Mouse (Mus musculus): ENCODE results near the gene Fam178b. TPM values are rescaled to one million over a fixed set of nuclear protein-coding genes. Genes with fewer than 3 reads are reported as not detected.
A peak's percentile ranks its signal among the peaks of the same experiment; 100 is the strongest.

Gene Fam178b
- polyA plus RNA-seq, 1 experiment from 2014 or later = 1.2 TPM

DNA sequence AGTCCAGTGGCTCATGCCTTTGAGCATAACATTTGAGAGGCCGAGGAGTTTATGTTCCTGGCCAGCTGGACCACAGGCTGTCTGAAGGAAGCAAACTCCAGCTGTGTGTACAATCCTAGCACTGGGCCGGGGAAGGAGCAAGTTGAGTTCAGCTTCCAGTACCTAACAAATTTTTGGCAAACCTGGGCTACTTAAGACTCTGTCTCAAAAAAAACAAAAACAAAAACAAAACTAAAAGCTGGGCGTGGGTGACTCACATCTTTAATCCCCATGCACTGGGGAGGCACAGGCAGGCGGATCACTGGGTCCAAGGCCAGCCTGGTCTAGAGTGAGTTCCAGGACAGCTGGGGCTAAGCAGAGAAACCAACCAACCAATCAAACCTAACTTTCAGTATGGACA, 114.2 kb downstream of the Fam178b start:
- Histone ChIP-seq H3K9ac (no peak overlapping the region), H3K27ac (no peak overlapping the region), H3K27me3 (no peaks in the 10 kb centered on the region), H3K9me3 (no peaks in the 10 kb centered on the region), H3K4me1 (peaks cover 51% of the 10 kb centered on the region), H3K4me2 (no peak overlapping the region), H3K36me3 (no peaks in the 10 kb centered on the region), H3K4me3 (no peak overlapping the region)
- whole genome bisulfite sequencing = 62% methylated on average over 4 of the region's 4 CpGs
- ATAC-seq (ENCODE audit: insufficient number of reproducible peaks, low FRiP score, low TSS enrichment, low read depth) = no peak

DNA sequence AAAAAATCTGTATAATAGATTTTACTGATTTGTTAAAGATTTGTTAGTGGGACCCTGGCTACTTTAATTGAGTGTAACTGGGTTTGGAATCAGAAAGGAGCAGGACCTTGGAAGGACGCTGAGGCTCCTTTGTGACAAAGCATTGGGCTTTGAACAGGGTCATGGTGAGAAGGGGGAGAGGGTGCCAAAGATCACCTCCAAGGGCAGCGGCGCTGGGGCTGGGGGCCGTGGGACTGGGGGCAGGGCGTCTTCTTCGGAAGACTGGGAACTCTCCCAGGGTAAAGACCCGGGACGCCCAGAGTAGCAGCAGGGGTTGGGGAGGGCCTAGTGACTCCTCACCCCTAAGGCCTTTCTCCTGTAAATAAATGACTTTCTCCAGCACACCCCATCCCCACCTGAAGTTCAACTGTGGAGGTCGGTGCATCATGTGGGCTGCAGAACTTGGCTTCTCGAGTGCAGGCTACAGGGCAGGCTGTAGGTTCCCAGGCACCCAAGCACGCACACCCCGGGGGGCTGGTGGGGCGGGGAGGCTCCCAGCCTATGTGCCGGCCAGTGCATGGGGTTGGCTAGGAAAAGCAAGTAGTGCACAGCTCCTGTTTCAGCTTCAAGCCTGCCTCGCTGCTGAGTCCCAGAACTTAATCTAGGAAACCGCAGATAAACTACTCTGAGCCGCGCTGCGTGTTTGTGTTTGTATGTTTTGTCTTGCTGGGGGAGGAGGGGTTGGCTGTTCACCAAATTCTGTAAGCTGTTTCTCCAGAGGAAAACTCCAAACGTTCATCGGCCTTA, 115.0 kb downstream of the Fam178b start:
- Histone ChIP-seq H3K36me3 (no peaks in the 10 kb centered on the region), H3K4me2 (no peak overlapping the region), H3K4me3 (no peak overlapping the region), H3K27me3 (no peaks in the 10 kb centered on the region), H3K27ac (no peak overlapping the region), H3K4me1 (peaks cover 49% of the 10 kb centered on the region), H3K9ac (no peak overlapping the region), H3K9me3 (no peaks in the 10 kb centered on the region)
- ATAC-seq (ENCODE audit: insufficient number of reproducible peaks, low FRiP score, low TSS enrichment, low read depth) = no peak
- 50% methylated on average over 21 of the region's 21 CpGs for WGBS

DNA sequence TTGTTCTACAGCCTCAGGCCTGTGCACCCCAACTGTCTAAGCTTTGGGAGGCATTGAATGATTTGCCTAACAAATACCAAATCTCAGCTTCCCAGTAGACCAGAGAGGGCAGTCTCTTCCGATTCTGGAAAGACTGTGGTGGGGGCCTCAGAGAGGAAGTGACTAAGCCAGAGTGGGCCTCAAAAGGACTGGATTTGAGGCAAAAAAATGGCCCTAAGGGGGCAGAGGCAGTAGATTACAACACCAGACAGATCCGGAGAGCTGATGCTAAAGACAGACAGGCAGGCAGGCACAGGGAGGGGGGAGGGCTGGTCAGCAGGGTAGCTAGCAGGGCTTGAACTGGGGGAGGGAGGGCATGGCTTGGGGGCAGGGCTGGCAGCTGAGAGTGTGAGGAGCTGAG, 116.6 kb downstream of the Fam178b start:
- WGBS = 10% methylated on average over 2 of the region's 2 CpGs
- ATAC-seq (ENCODE audit: insufficient number of reproducible peaks, low FRiP score, low TSS enrichment, low read depth) = no peak
- H3K36me3 ChIP-seq = no peaks in the 10 kb centered on the region
- H3K27me3 ChIP-seq = no peaks in the 10 kb centered on the region
- H3K27ac ChIP-seq = no peak overlapping the region
- H3K4me2 ChIP-seq = no peak overlapping the region
- H3K4me3 ChIP-seq = no peak overlapping the region
- H3K4me1 ChIP-seq = peaks cover 47% of the 10 kb centered on the region
- no peak overlapping the region for H3K9ac ChIP-seq
- no peaks in the 10 kb centered on the region for H3K9me3 ChIP-seq

DNA sequence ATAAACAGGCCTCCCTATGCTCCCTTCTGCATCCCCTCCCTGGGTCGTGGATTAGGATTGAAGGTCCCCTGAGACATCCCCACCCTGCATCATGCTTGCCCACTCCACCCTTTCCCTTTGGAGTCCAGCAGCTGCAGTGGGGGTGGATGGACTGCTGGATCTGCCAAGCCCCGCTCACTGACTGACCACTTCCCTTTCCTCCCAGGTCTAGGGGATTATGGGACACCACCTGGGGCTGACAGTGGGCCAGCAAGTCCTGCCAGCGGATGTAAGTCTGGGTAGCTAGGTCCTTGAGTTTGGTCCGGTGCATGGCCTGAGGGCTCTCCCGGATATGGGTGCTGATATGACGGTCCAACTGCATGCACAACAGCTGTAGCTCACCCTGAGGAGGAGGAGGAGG, 118.9 kb downstream of the Fam178b start:
- 68% methylated on average over 6 of the region's 6 CpGs for WGBS
- Histone ChIP-seq H3K9me3 (no peaks in the 10 kb centered on the region), H3K4me1 (peaks cover 45% of the 10 kb centered on the region), H3K4me3 (no peak overlapping the region), H3K27ac (no peak overlapping the region), H3K4me2 (no peak overlapping the region), H3K27me3 (no peaks in the 10 kb centered on the region), H3K36me3 (no peaks in the 10 kb centered on the region), H3K9ac (no peak overlapping the region)
- ATAC-seq (ENCODE audit: insufficient number of reproducible peaks, low FRiP score, low TSS enrichment, low read depth) = no peak

DNA sequence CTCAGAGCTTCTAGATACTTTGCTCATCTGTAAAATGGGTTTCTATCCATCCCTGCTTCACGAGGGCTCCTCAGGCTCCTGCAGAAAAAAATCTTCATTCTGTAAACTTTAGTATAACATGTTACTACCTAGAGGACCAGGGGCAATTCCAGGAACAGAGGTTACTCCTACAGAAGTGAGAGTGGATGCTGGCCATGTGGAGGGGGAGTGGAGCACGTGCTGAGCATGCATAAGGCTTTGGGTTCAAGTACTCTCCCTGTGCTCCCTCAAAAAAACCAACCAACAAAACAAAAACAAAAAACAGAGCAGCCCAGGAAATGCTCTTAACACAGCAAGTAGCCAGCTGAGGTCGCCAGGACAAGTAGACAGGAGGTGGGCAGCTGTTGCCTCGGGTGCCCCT, 119.4 kb downstream of the Fam178b start:
- no peak for ATAC-seq (ENCODE audit: insufficient number of reproducible peaks, low FRiP score, low TSS enrichment, low read depth)
- H3K9ac ChIP-seq = no peak overlapping the region
- H3K9me3 ChIP-seq = no peaks in the 10 kb centered on the region
- H3K4me2 ChIP-seq = no peak overlapping the region
- H3K4me1 ChIP-seq = peaks cover 46% of the 10 kb centered on the region
- no peaks in the 10 kb centered on the region for H3K36me3 ChIP-seq
- no peaks in the 10 kb centered on the region for H3K27me3 ChIP-seq
- H3K4me3 ChIP-seq = no peak overlapping the region
- 58% methylated on average over 4 of the region's 4 CpGs for WGBS
- H3K27ac ChIP-seq = no peak overlapping the region

DNA sequence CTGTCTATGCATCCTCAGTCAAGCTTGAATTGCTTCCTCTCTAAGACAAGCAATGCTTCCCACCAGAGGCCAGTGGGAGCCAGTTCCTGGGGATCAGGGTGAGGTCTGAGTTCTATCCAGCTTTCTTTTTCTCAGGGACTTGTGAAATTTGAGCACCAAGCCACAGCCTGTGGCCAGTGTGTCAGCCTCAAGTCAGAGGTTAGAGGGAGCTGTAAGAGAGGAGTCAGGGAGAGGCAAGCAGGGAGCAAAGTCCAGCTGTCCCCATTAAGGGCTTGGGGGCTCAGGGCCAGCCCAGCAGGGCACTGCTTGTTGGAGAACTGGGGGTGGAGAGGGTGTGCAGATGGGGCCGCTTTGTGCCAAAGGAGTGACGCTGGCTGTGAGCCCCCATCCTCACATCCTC, 119.8 kb downstream of the Fam178b start:
- no peaks in the 10 kb centered on the region for H3K27me3 ChIP-seq
- peaks cover 45% of the 10 kb centered on the region for H3K4me1 ChIP-seq
- no peak overlapping the region for H3K27ac ChIP-seq
- no peak overlapping the region for H3K4me2 ChIP-seq
- no peaks in the 10 kb centered on the region for H3K9me3 ChIP-seq
- no peaks in the 10 kb centered on the region for H3K36me3 ChIP-seq
- ATAC-seq (ENCODE audit: insufficient number of reproducible peaks, low FRiP score, low TSS enrichment, low read depth) = no peak
- 71% methylated on average over 2 of the region's 2 CpGs for WGBS
- no peak overlapping the region for H3K9ac ChIP-seq
- no peak overlapping the region for H3K4me3 ChIP-seq

DNA sequence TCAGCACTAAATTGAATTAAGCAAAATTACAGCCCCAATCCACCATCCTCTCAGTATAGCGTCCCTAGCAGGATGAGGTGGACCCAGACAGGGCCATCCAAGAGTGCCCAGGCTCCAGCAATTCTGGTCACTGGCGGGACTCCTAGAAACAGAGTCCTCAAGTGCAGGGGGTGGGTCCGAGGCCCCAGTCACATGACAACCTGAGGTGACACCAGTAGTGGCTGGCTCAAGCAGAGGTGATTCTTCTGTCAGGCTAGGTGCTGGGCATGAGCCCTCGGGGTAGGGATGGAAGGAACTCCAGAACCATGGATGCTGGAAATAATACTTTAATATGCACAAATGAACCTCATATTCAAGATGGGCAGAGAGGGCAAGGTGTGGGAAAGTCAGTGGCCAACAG, 120.6 kb downstream of the Fam178b start:
- H3K4me3 ChIP-seq = no peak overlapping the region
- no peak overlapping the region for H3K27ac ChIP-seq
- no peaks in the 10 kb centered on the region for H3K36me3 ChIP-seq
- H3K27me3 ChIP-seq = no peaks in the 10 kb centered on the region
- H3K9me3 ChIP-seq = no peaks in the 10 kb centered on the region
- H3K4me1 ChIP-seq = peaks cover 41% of the 10 kb centered on the region
- WGBS = 65% methylated on average over 4 of the region's 4 CpGs
- no peak overlapping the region for H3K4me2 ChIP-seq
- no peak overlapping the region for H3K9ac ChIP-seq
- no peak for ATAC-seq (ENCODE audit: insufficient number of reproducible peaks, low FRiP score, low TSS enrichment, low read depth)

DNA sequence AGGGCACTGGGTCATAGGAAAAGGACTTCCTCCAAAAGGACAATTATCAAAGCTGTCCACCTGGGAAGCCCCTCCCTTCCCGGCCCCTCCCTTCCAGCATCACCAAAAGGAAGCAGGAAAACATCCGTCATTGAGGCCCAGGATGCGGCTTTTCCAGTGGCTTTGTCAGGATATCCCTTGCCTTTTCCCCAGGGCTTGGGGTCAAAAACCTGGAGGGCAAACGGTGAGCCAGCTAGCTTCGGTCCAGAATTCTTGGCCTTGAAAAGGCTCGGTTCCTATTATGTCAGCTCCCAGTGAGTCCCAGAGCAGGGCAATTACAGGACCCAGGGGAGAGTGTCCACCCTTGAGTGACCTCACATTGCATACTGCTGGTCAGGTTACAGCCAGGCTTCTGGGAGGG, 122.1 kb downstream of the Fam178b start:
- 56% methylated on average over 6 of the region's 6 CpGs for WGBS
- no peaks in the 10 kb centered on the region for H3K36me3 ChIP-seq
- H3K4me1 ChIP-seq = peaks cover 36% of the 10 kb centered on the region
- H3K27me3 ChIP-seq = no peaks in the 10 kb centered on the region
- no peak for ATAC-seq (ENCODE audit: insufficient number of reproducible peaks, low FRiP score, low TSS enrichment, low read depth)
- no peak overlapping the region for H3K4me2 ChIP-seq
- H3K27ac ChIP-seq = no peak overlapping the region
- no peaks in the 10 kb centered on the region for H3K9me3 ChIP-seq
- H3K9ac ChIP-seq = no peak overlapping the region
- no peak overlapping the region for H3K4me3 ChIP-seq

DNA sequence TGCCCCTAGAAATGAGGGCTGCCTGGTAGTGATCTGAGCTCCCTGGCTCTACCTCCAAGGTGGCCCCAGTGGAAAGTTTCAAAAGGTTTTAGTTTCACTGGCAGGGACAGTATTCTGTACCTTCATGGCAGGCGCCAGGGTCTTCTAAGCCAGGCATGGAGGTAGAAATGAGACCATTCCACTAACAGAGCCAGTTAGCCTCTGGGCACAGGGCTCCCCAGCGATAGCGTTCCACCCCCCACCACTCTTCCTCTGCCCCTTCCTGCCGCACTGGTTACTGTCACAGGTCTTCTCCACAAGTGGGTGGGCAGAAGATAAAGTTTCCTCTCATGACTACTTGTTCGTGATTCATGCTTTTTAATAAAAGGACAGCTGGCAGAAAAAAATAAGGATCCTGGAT, 123.1 kb downstream of the Fam178b start:
- peaks cover 44% of the 10 kb centered on the region for H3K4me1 ChIP-seq
- WGBS = 60% methylated on average over 5 of the region's 5 CpGs
- no peak overlapping the region for H3K9ac ChIP-seq
- no peaks in the 10 kb centered on the region for H3K27me3 ChIP-seq
- no peak overlapping the region for H3K27ac ChIP-seq
- peaks cover 6% of the 10 kb centered on the region for H3K36me3 ChIP-seq
- no peak overlapping the region for H3K4me3 ChIP-seq
- no peak overlapping the region for H3K4me2 ChIP-seq
- ATAC-seq (ENCODE audit: insufficient number of reproducible peaks, low FRiP score, low TSS enrichment, low read depth) = no peak
- no peaks in the 10 kb centered on the region for H3K9me3 ChIP-seq

DNA sequence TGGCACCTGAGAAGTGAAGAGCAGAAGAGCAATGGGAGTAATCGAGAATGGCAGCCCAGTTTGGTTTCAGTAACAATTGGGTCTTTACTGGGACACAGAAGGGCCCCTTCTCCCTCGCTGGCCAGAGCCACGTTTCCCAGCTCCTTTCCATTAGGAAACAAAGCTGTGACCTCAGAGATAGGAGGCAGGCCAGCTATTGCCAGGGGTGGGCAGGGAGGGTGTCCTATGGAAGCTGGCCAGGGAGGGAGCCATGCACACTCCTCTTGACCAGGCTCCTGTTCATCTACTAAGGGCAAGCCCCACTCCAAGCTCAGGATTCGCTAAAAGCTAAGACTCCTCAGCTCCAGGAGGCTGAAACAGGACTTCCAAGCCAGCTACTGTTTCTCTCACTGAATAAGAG, 123.7 kb downstream of the Fam178b start:
- no peak overlapping the region for H3K9ac ChIP-seq
- peak overlapping the region; percentile 94; the same call in 1 of the 2 replicates for H3K4me3 ChIP-seq
- H3K36me3 ChIP-seq = peaks cover 13% of the 10 kb centered on the region
- H3K27me3 ChIP-seq = no peaks in the 10 kb centered on the region
- 26% methylated on average over 4 of the region's 4 CpGs for WGBS
- peak overlapping the region; percentile 82 for H3K4me2 ChIP-seq
- H3K9me3 ChIP-seq = no peaks in the 10 kb centered on the region
- peaks cover 50% of the 10 kb centered on the region for H3K4me1 ChIP-seq
- H3K27ac ChIP-seq = peak overlapping the region; percentile 99; the same call in 1 of the 2 replicates
- no peak for ATAC-seq (ENCODE audit: insufficient number of reproducible peaks, low FRiP score, low TSS enrichment, low read depth)

DNA sequence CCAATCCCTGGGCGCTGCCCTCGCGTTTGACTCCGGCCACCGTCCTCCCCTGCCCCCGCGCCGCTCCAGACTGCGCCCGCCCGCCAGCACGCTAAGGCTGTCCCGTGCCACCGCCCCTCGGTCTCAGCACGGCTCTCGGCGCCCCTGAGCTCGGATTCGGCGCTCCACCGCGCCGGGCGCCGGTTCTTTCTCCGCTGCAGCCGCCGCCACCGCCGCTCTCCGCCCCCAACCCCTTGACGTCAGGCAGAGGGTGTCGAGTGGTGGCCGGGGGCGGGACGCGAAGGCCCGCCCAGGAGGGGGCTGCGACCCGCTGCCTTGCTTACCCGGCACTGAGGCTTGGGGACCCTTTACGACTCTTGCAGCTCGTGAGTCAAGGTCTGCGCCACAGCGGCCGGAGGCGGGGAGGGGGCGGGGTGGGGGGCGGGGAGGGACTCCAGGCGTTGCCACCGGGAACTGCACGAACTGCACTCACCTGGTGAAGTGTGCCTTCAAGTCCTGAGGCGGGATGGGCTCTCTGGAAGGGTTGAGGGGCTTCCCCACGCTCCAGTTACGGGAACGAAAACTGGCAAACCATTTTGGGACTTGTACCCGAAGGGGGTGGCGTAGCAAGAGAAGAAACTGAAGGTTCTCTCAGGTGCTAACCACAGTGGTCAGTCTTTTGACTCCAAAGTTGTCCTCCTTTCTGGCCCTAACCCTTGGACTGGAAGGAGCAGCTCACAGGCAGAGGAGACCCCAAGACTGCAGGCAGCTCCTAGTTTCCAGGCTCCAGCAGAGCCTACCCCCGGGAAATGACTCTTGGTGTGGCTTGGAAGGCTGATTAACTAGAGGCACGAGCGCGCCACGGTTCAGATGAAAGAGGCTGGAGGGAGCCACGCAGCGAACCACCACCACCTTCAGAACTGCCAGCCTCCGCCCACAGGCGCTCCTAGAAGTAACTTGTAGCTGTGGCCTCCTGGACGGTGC, 124.7 kb downstream of the Fam178b start, which contains the start of gene Sema4c:
Gene Sema4c (minus strand): TSS at position 319 of the 963 bp plus-strand sequence.
- Histone ChIP-seq H3K9ac (peak within 1 kb of the TSS; percentile 87), H3K4me2 (peak within 1 kb of the TSS; percentile 82), H3K4me1 (peaks cover 53% of the 10 kb centered on the region), H3K36me3 (peaks cover 22% of the 10 kb centered on the region), H3K9me3 (no peaks in the 10 kb centered on the region), H3K4me3 (peak within 1 kb of the TSS; percentile 94), H3K27ac (peak within 1 kb of the TSS; percentile 99), H3K27me3 (no peaks in the 10 kb centered on the region)
- ATAC-seq (ENCODE audit: insufficient number of reproducible peaks, low FRiP score, low TSS enrichment, low read depth) = peak; percentile 59
- under 1% methylated on average over 64 of the region's 69 CpGs for WGBS

Data from limb, embryonic 15.5 days (tissue).